Mouse (Mus musculus) MEL (cell line): ENCODE results near the gene Gm49384. TPM values are rescaled to one million over a fixed set of nuclear protein-coding genes. Genes with fewer than 3 reads are reported as not detected.

Source experiments
- DNase-seq: peaks from one replicate; pipeline ENCODE4 v3.0.0; 2011; ENCODE audit warnings: low read depth, low spot score
- H3K27ac ChIP-seq: 2 replicates; pipeline ENCODE4 v1.5.1; 2012; ENCODE audit warnings: low read depth, mild to moderate bottlenecking, control low read depth, low read length, moderate library complexity; ENCODE audit not compliant: control insufficient read depth
- H3K27me3 ChIP-seq, 2 experiments: fragments of 150-350 bp in 1 of 2; sonication (generic) in 1 of 2; 2 replicates each; pipeline ENCODE4 v1.6.1; 2012; ENCODE audit warnings: low read length in 2 of 2, mild to moderate bottlenecking in 2 of 2, improper control_type of control experiment in 1 of 2, moderate library complexity in 1 of 2; ENCODE audit not compliant: insufficient read depth in 2 of 2, control insufficient read depth in 1 of 2
- H3K36me3 ChIP-seq, 2 experiments: 2 replicates each; pipeline ENCODE4 v1.6.1; 2012 to 2014; ENCODE audit warnings: low read length in 2 of 2, improper control_type of control experiment in 1 of 2, inconsistent platforms in 1 of 2, mild to moderate bottlenecking in 1 of 2; ENCODE audit not compliant: insufficient read depth in 2 of 2, control insufficient read depth in 1 of 2
- H3K4me1 ChIP-seq, 2 experiments: fragments of 150-350 bp in 1 of 2; sonication (generic) in 1 of 2; 2 replicates each; pipeline ENCODE4 v1.6.1; 2012; ENCODE audit warnings: low read length in 2 of 2, improper control_type of control experiment in 1 of 2, mild to moderate bottlenecking in 1 of 2; ENCODE audit not compliant: insufficient read depth in 2 of 2, control insufficient read depth in 1 of 2
- H3K4me3 ChIP-seq, 2 experiments: fragments of 150-350 bp in 1 of 2; sonication (generic) in 1 of 2; 2 replicates each; pipeline ENCODE4 v1.5.1; 2012; ENCODE audit warnings: low read depth in 2 of 2, low read length in 2 of 2, mild to moderate bottlenecking in 2 of 2, moderate library complexity in 2 of 2, control low read depth in 1 of 2, improper control_type of control experiment in 1 of 2; ENCODE audit not compliant: control insufficient read depth in 1 of 2, insufficient read depth in 1 of 2
- H3K79me2 ChIP-seq: 2 replicates; pipeline ENCODE4 v1.6.1; 2012; ENCODE audit warnings: mild to moderate bottlenecking, low read length, moderate library complexity; ENCODE audit not compliant: control insufficient read depth, poor library complexity, insufficient read depth
- H3K9ac ChIP-seq: 2 replicates; pipeline ENCODE4 v1.6.1; 2012; ENCODE audit warnings: low read depth, mild to moderate bottlenecking, control low read depth, low read length, moderate library complexity; ENCODE audit not compliant: control insufficient read depth, poor library complexity, severe bottlenecking
- H3K9me3 ChIP-seq: fragments of 150-350 bp; sonication (generic); replicated peaks from 2 replicates; pipeline ENCODE4 v1.6.1; 2012; ENCODE audit warnings: mild to moderate bottlenecking, low read length, improper control_type of control experiment, moderate library complexity; ENCODE audit not compliant: insufficient read depth
- BHLHE40 ChIP-seq: IDR thresholded peaks from 2 replicates; pipeline ENCODE4 v1.6.1; 2012; ENCODE audit warnings: low read depth, mild to moderate bottlenecking, inconsistent platforms, low read length, improper control_type of control experiment, borderline replicate concordance
- CHD1 ChIP-seq: IDR thresholded peaks from 2 replicates; pipeline ENCODE4 v1.6.1; 2012; ENCODE audit warnings: low read depth, mild to moderate bottlenecking, inconsistent platforms, low read length, improper control_type of control experiment
- ELF1 ChIP-seq: IDR thresholded peaks from 2 replicates; pipeline ENCODE4 v1.6.1; 2014; ENCODE audit warnings: low read depth, mild to moderate bottlenecking, inconsistent platforms, low read length, improper control_type of control experiment, moderate library complexity
- ETS1 ChIP-seq: IDR thresholded peaks from 2 replicates; pipeline ENCODE4 v1.6.1; 2012; ENCODE audit warnings: low read depth, mild to moderate bottlenecking, inconsistent platforms, low read length, improper control_type of control experiment, moderate library complexity
- GABPA ChIP-seq: IDR thresholded peaks from 2 replicates; pipeline ENCODE4 v1.6.1; 2012; ENCODE audit warnings: low read depth, mild to moderate bottlenecking, inconsistent platforms, low read length, improper control_type of control experiment, moderate library complexity
- GATA1 ChIP-seq: IDR thresholded peaks from 2 replicates; pipeline ENCODE4 v1.6.1; 2011; ENCODE audit warnings: low read depth, low read length, improper control_type of control experiment
- JUND ChIP-seq: IDR thresholded peaks from 2 replicates; pipeline ENCODE4 v1.6.1; 2011; ENCODE audit warnings: low read depth, mild to moderate bottlenecking, improper control_type of control experiment, low read length
- MAZ ChIP-seq: IDR thresholded peaks from 2 replicates; pipeline ENCODE4 v1.6.1; 2012; ENCODE audit warnings: low read depth, mild to moderate bottlenecking, inconsistent platforms, low read length, improper control_type of control experiment
- MXI1 ChIP-seq: IDR thresholded peaks from 2 replicates; pipeline ENCODE4 v1.6.1; 2011; ENCODE audit warnings: mild to moderate bottlenecking, low read depth, low read length, improper control_type of control experiment
- MYC ChIP-seq: IDR thresholded peaks from 2 replicates; pipeline ENCODE4 v1.6.1; 2011; ENCODE audit warnings: low read depth, mild to moderate bottlenecking, low read length, improper control_type of control experiment, moderate library complexity
- NRF1 ChIP-seq: IDR thresholded peaks from 2 replicates; pipeline ENCODE4 v1.6.1; 2014; ENCODE audit warnings: low read depth, mild to moderate bottlenecking, inconsistent platforms, low read length, improper control_type of control experiment, moderate library complexity; ENCODE audit not compliant: poor library complexity, insufficient read depth, severe bottlenecking
- POLR2A ChIP-seq, 2 experiments: IDR thresholded peaks; 2 replicates each; pipeline ENCODE4 v1.6.1; 2011 to 2012; ENCODE audit warnings: low read length in 2 of 2, mild to moderate bottlenecking in 2 of 2, control low read depth in 1 of 2, improper control_type of control experiment in 1 of 2, low read depth in 1 of 2, moderate library complexity in 1 of 2; ENCODE audit not compliant: control insufficient read depth in 1 of 2, insufficient read depth in 1 of 2, poor library complexity in 1 of 2
- POLR2AphosphoS5 ChIP-seq: IDR thresholded peaks from 2 replicates; pipeline ENCODE4 v1.6.1; 2012; ENCODE audit warnings: low read depth, borderline replicate concordance, mild to moderate bottlenecking, inconsistent platforms, low read length, moderate library complexity, mixed read lengths
- RCOR1 ChIP-seq: IDR thresholded peaks from 2 replicates; pipeline ENCODE4 v1.6.1; 2012; ENCODE audit warnings: low read depth, mild to moderate bottlenecking, inconsistent platforms, low read length, improper control_type of control experiment
- SMC3 ChIP-seq: IDR thresholded peaks from 2 replicates; pipeline ENCODE4 v1.6.1; 2011; ENCODE audit warnings: low read depth, low read length, improper control_type of control experiment
- TAL1 ChIP-seq: IDR thresholded peaks from 2 replicates; pipeline ENCODE4 v1.6.1; 2012; ENCODE audit warnings: mild to moderate bottlenecking, inconsistent platforms, low read length, moderate library complexity, mixed read lengths
- USF1 ChIP-seq: IDR thresholded peaks from 2 replicates; pipeline ENCODE4 v1.6.1; 2014; ENCODE audit warnings: low read depth, mild to moderate bottlenecking, inconsistent platforms, low read length, improper control_type of control experiment, moderate library complexity
- USF2 ChIP-seq, 2 experiments: IDR thresholded peaks; 2 replicates each; pipeline ENCODE4 v1.6.1; 2011 to 2012; ENCODE audit warnings: improper control_type of control experiment in 2 of 2, low read length in 2 of 2, borderline replicate concordance in 1 of 2, inconsistent platforms in 1 of 2, low read depth in 1 of 2, mild to moderate bottlenecking in 1 of 2; ENCODE audit not compliant: insufficient read depth in 1 of 2
- ZC3H11A ChIP-seq: IDR thresholded peaks from 2 replicates; pipeline ENCODE4 v1.6.1; 2012; ENCODE audit warnings: low read depth, mild to moderate bottlenecking, inconsistent platforms, low read length, improper control_type of control experiment
- ZKSCAN1 ChIP-seq: IDR thresholded peaks from 2 replicates; pipeline ENCODE4 v1.6.1; 2012; ENCODE audit warnings: low read depth, mild to moderate bottlenecking, inconsistent platforms, low read length, improper control_type of control experiment, moderate library complexity
- ZNF384 ChIP-seq: IDR thresholded peaks from 2 replicates; pipeline ENCODE4 v1.6.1; 2012; ENCODE audit warnings: low read depth, mild to moderate bottlenecking, inconsistent platforms, low read length, improper control_type of control experiment
- polyA plus RNA-seq, 2 experiments: library from polyadenylated mRNA; stranded (reverse) in 1 of 2; unstranded in 1 of 2; fragments of >175 nt in 1 of 2; fragments of >200 nt in 1 of 2; gene quantifications; 2 replicates each; pipeline versions ENCODE4 v1.2.1 to v1.2.4; 2012; ENCODE audit warnings: low replicate concordance in 2 of 2, low read depth in 1 of 2; ENCODE audit not compliant: insufficient read length in 2 of 2, insufficient read depth in 1 of 2, missing spikeins in 1 of 2
- total RNA-seq: library from RNA; depleted of rRNA; stranded (reverse); fragments of 300-350 nt; gene quantifications from 2 replicates; pipeline ENCODE4 v1.2.3, GENCODE M21; 2012

The Gm49384 gene
- total and polyA plus RNA-seq, 3 experiments, result 26.2 to 28.5 TPM; not detected in 1

DNA sequence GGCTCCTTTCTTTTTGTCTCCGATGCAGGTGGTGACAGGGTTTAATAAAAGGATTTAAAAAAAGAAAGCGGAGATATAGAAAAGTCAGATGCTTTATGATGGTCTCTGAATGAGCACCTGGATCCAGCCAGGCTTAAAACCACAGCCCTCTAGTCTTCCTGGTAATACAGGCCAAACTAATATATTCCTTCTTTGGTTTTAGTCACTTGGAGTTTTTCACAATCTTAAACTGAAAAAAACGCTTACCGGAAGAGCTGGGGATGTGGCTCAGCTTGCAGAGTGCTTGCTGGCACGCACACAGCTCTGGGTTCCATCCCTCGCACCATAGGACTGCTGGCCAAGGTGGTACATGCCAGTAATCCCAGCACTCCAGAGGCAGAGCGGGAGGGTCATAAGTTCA is 12.5 kb upstream of the Gm49384 start:
- Histone ChIP-seq H3K79me2 (no peaks in the 10 kb centered on the region), H3K36me3 (no peaks in the 10 kb centered on the region; a peak in 2 of 4 replicates), H3K9ac (no peak overlapping the region), H3K4me1 (no peaks in the 10 kb centered on the region), H3K27ac (no peak overlapping the region), H3K27me3 (no peaks in the 10 kb centered on the region), H3K9me3 (no peaks in the 10 kb centered on the region), H3K4me3 (no peak overlapping the region)
- no peak for DNase-seq
- no peak for TF ChIP-seq MAZ
- TF ChIP-seq NRF1, result no peak
- TF ChIP-seq POLR2AphosphoS5, result no peak
- TF ChIP-seq SMC3, result no peak
- no peak for TF ChIP-seq CHD1
- TF ChIP-seq USF2 (IDR thresholded peaks at IDR 0.05; ENCODE audit: borderline replicate concordance in 1 of 2, insufficient read depth in 1 of 2, low read depth in 1 of 2, low read length in 2 of 2), result no peak
- no peak for TF ChIP-seq POLR2A (IDR thresholded peaks at IDR 0.05; ENCODE audit: control insufficient read depth in 1 of 2, insufficient read depth in 1 of 2, low read depth in 1 of 2, low read length in 2 of 2, poor library complexity in 1 of 2)
- no peak for TF ChIP-seq ETS1
- no peak for TF ChIP-seq ZKSCAN1
- TF ChIP-seq JUND, result no peak
- no peak for TF ChIP-seq GABPA
- TF ChIP-seq ZC3H11A, result no peak
- no peak for TF ChIP-seq USF1
- no peak for TF ChIP-seq TAL1
- no peak for TF ChIP-seq ZNF384

DNA sequence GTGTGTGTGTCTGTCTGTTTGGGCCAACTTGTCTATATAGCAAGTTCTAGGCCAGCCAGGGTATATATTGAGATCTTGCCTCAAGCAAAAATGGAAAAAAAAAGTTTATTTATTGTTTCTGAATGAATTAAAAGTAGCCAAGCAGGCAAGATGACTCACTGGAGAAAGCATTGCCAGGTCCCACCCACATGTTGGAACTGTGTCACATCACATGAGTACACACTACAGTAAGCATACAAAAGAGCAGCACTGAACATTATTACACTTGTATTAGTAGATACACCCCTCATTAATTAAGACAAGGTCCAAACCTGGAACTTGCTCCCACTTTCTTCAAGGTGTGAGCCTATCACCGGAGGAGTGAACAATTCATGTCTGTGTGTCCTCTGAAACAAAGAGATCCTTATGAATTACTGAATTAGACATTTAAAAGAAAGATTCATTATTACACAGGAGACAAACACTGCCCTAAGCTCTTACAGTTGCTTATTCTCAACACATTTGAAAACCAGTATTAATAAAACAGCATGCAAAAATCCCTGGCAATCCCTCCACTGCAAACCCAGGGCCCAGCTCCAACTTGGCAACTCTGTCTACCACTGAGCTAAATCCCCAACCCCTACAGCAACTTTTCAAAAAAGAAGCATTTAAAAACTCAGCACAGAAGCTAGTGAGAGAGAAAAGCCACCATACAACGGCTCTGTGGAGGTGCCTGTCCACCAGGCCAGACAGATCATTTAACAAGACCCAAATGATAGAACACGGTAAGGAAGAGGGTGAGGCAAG is 11.1 kb upstream of the Gm49384 start:
- H3K4me3 ChIP-seq, result no peak overlapping the region
- no peaks in the 10 kb centered on the region; a peak in 2 of 4 replicates for H3K36me3 ChIP-seq
- DNase-seq, result no peak

More for the DNA sequence above, 11.1 kb upstream of the Gm49384 start:
- H3K79me2 ChIP-seq, result no peaks in the 10 kb centered on the region
- TF ChIP-seq NRF1 (no peak), GATA1 (no peak), BHLHE40 (no peak), MXI1 (no peak), ELF1 (no peak), RCOR1 (no peak), USF2 (IDR thresholded peaks at IDR 0.05; ENCODE audit: borderline replicate concordance in 1 of 2, insufficient read depth in 1 of 2, low read depth in 1 of 2, low read length in 2 of 2) (no peak), POLR2A (IDR thresholded peaks at IDR 0.05; ENCODE audit: control insufficient read depth in 1 of 2, insufficient read depth in 1 of 2, low read depth in 1 of 2, low read length in 2 of 2, poor library complexity in 1 of 2) (no peak), MYC (no peak)
- H3K9me3 ChIP-seq, result no peaks in the 10 kb centered on the region
- H3K9ac ChIP-seq, result no peak overlapping the region
- no peaks in the 10 kb centered on the region for H3K27me3 ChIP-seq
- H3K4me1 ChIP-seq, result no peaks in the 10 kb centered on the region
- H3K27ac ChIP-seq, result no peak overlapping the region
